ENCODE assay signal across 25 mouse cellular contexts in genomic region chr5:128662881-128663280, GRCm38 (mm10). TPM values are rescaled to one million over a fixed set of nuclear protein-coding genes. Genes with fewer than 3 reads are reported as not detected.
DNase-seq lines count a peak whose midpoint lies in the region; ATAC-seq and TF ChIP-seq lines count a peak whose summit lies in the region.
"Had no signal": no experiment of that assay in that cellular context is flagged by ENCODE, and none has a peak within 500 bp of the region (broad histone marks: within the 10 kb centered on the region; RNA-seq: fewer than 3 reads in every experiment).

No protein-coding gene starts in this region.

- no peaks in the 10 kb centered on the region for H3K27me3 ChIP-seq in liver, embryonic 14.5 days (ENCODE audit: control insufficient read depth, insufficient read depth, low read length)
- no peaks in the 10 kb centered on the region for H3K27me3 ChIP-seq in liver, postnatal 0 days (ENCODE audit: insufficient read depth, low read length)
- peaks cover 13% of the 10 kb centered on the region for H3K27me3 ChIP-seq in E14TG2a.4 (ENCODE audit: insufficient read depth, low read length)
- H3K27me3 ChIP-seq: embryonic facial prominence, embryonic 12.5 days; forebrain, embryonic 12.5 days; hindbrain, embryonic 15.5 days had no signal

- TF ChIP-seq EP300 in liver, embryonic 14.5 days (IDR thresholded peaks at IDR 0.05; ENCODE audit: low read depth), result no peak
- no peak for TF ChIP-seq EP300 in liver, postnatal 0 days (IDR thresholded peaks at IDR 0.05; ENCODE audit: low read depth)

- WGBS in liver, embryonic 14.5 days (ENCODE audit: insufficient replicate concordance), result 69% methylated on average over 6 of the region's 6 CpGs
- WGBS in liver, postnatal 0 days (ENCODE audit: insufficient replicate concordance), result 83% methylated on average over 6 of the region's 6 CpGs

- no peak overlapping the region for H3K4me2 ChIP-seq in liver, embryonic 14.5 days (ENCODE audit: low read depth)
- no peak overlapping the region for H3K4me2 ChIP-seq in liver, postnatal 0 days (ENCODE audit: low read depth, low read length)
- H3K4me2 ChIP-seq: embryonic facial prominence, embryonic 12.5 days; forebrain, embryonic 12.5 days; heart, embryonic 13.5 days; hindbrain, embryonic 15.5 days had no signal

- intact Hi-C loops in gastrocnemius, adult 2 months (cut with DNase I), result no loop called here
- intact Hi-C loops in gastrocnemius, postnatal 14 days (cut with DNase I; ENCODE audit: low total_unique reads), result loop anchor here (10.0 kb wide), 1 partner anchor 138 kb away; no protein-coding TSS in a partner anchor

- H3K4me3 ChIP-seq in gastrocnemius, adult 2 months, result no peak overlapping the region
- no peak overlapping the region for H3K4me3 ChIP-seq in liver, embryonic 14.5 days (ENCODE audit: insufficient read depth in 1 of 2, low read depth in 2 of 2, low read length in 2 of 2)
- no peak overlapping the region for H3K4me3 ChIP-seq in liver, postnatal 0 days (ENCODE audit: low read depth, low read length)
- H3K4me3 ChIP-seq in E14TG2a.4 (replicated peaks; ENCODE audit: low read length), result no peak overlapping the region
- H3K4me3 ChIP-seq: embryonic facial prominence, embryonic 12.5 days; forebrain, embryonic 12.5 days; heart, embryonic 13.5 days; hindbrain, embryonic 15.5 days had no signal

- peaks cover 3% of the 10 kb centered on the region; the same call in 1 of the 2 replicates for H3K9me3 ChIP-seq in liver, embryonic 14.5 days (ENCODE audit: control insufficient read depth, low read length)
- H3K9me3 ChIP-seq in liver, postnatal 0 days (ENCODE audit: low read length), result peaks cover 5% of the 10 kb centered on the region; the same call in 1 of the 2 replicates
- H3K9me3 ChIP-seq in E14TG2a.4 (ENCODE audit: low read length), result peaks cover 4% of the 10 kb centered on the region; the same call in 1 of the 2 replicates
- H3K9me3 ChIP-seq: embryonic facial prominence, embryonic 12.5 days; forebrain, embryonic 12.5 days; hindbrain, embryonic 15.5 days had no signal

- TF ChIP-seq CTCF in gastrocnemius, adult 2 months (IDR thresholded peaks at IDR 0.05), result peak; percentile 20; the same call in 1 of the 2 replicates
- TF ChIP-seq CTCF in liver, embryonic 14.5 days (IDR thresholded peaks at IDR 0.05; ENCODE audit: low read depth), result 0 out of 2 replicates have a peak, but pooled peaks have one; percentile 11
- no peak for TF ChIP-seq CTCF in liver, postnatal 0 days (IDR thresholded peaks at IDR 0.05; ENCODE audit: low read depth)
- peak; percentile 39 for TF ChIP-seq CTCF in E14TG2a.4 (conservative IDR thresholded peaks at IDR 0.05; ENCODE audit: low read length)

- no peak overlapping the region for H3K9ac ChIP-seq in liver, embryonic 14.5 days (replicated peaks)
- no peak overlapping the region for H3K9ac ChIP-seq in liver, postnatal 0 days (replicated peaks)
- H3K9ac ChIP-seq: embryonic facial prominence, embryonic 12.5 days; forebrain, embryonic 12.5 days; heart, embryonic 13.5 days; hindbrain, embryonic 15.5 days had no signal

- no peaks in the 10 kb centered on the region for H3K36me3 ChIP-seq in liver, embryonic 14.5 days (replicated peaks; ENCODE audit: control insufficient read depth, insufficient read depth, low read depth)
- no peaks in the 10 kb centered on the region for H3K36me3 ChIP-seq in liver, postnatal 0 days (replicated peaks; ENCODE audit: insufficient read depth, low read length)
- H3K36me3 ChIP-seq in E14TG2a.4 (ENCODE audit: insufficient read depth, low read length), result no peaks in the 10 kb centered on the region
- H3K36me3 ChIP-seq: embryonic facial prominence, embryonic 12.5 days; forebrain, embryonic 12.5 days; heart, embryonic 13.5 days; hindbrain, embryonic 15.5 days had no signal

- no peaks in the 10 kb centered on the region for H3K4me1 ChIP-seq in liver, embryonic 14.5 days (replicated peaks; ENCODE audit: control insufficient read depth in 2 of 2, insufficient read depth in 2 of 2, low read length in 1 of 2)
- H3K4me1 ChIP-seq in liver, postnatal 0 days (ENCODE audit: insufficient read depth), result no peaks in the 10 kb centered on the region
- H3K4me1 ChIP-seq in E14TG2a.4 (replicated peaks; ENCODE audit: low read depth, low read length), result no peaks in the 10 kb centered on the region
- H3K4me1 ChIP-seq: forebrain, embryonic 12.5 days; heart, embryonic 13.5 days; hindbrain, embryonic 15.5 days had no signal

- no peak overlapping the region for H3K27ac ChIP-seq in gastrocnemius, adult 2 months
- H3K27ac ChIP-seq in liver, embryonic 14.5 days, result no peak overlapping the region
- H3K27ac ChIP-seq in liver, postnatal 0 days (ENCODE audit: low read depth), result no peak overlapping the region
- H3K27ac ChIP-seq: embryonic facial prominence, embryonic 12.5 days; forebrain, embryonic 12.5 days; heart, embryonic 13.5 days; hindbrain, embryonic 15.5 days had no signal

- DNase-seq in gastrocnemius, adult 2 months, result no peak
- no peak for DNase-seq in gastrocnemius, postnatal 14 days
- DNase-seq in liver, embryonic 14.5 days (ENCODE audit: low read depth in 3 of 3, low spot score in 3 of 3), result no peak
- no peak for DNase-seq in liver, postnatal 0 days
- peak; percentile 53 for DNase-seq in ZHBTc4 (ENCODE audit: low read depth, low spot score)
- no peak for DNase-seq in embryo, embryonic 10.5 days (ENCODE audit: low spot score)
- no peak for DNase-seq in ovary, postnatal 10 days (ENCODE audit: low spot score)
- DNase-seq: adrenal gland, postnatal 14 days; cerebellum, adult 8-10 months; cerebellum, postnatal 14 days; gastrocnemius, postnatal 36 days; heart, adult 11 months; heart, postnatal 36 days had no signal

- no peak for ATAC-seq in liver, embryonic 14.5 days (ENCODE audit: insufficient read depth)
- no peak for ATAC-seq in liver, postnatal 0 days
- ATAC-seq: activated CD4-positive, CD25-positive, alpha-beta regulatory T cell, adult 4 months; forebrain, embryonic 16.5 days had no signal

RNA-seq across cellular contexts. Expression of gene Piwil1, which starts 39.4 kb away (rescaled TPM):
- total RNA-seq in gastrocnemius, adult 2 months (2021), result not detected
- total RNA-seq in gastrocnemius, postnatal 14 days (2021), result under 1 TPM; 0.13 to 0.21 TPM
- not detected in 2 replicates for polyA plus RNA-seq in liver, embryonic 14.5 days (2012; rRNA removed)
- not detected in 2 replicates for polyA plus RNA-seq in liver, embryonic 14.5 days (2014; fragmentation: Nextera tagmentation; extraction: Ambion mirVana)
- polyA plus RNA-seq in liver, postnatal 0 days (2015; fragmentation: Nextera tagmentation; extraction: Ambion mirVana), result not detected in 2 replicates
- total RNA-seq: adrenal gland, adult 18-20 months; adrenal gland, postnatal 14 days; common myeloid progenitor, adult 5-6 weeks; gastrocnemius, postnatal 36 days; heart, postnatal 36 days had no signal
- polyA plus RNA-seq: C2C12; forebrain, embryonic 12.5 days; heart, embryonic 13.5 days; heart, postnatal 0 days; hindbrain, embryonic 11.5 days had no signal
